Mouse (Mus musculus) kidney, adult 2 months (tissue): ENCODE data around the gene Ccl27a. TPM values are rescaled to one million over a fixed set of nuclear protein-coding genes. Genes with fewer than 3 reads are reported as not detected.

Experiments
- DNase-seq: peaks from one replicate; pipeline ENCODE4 v3.0.0; 2021
- H3K27ac ChIP-seq: fragments of 200-500 bp; 2 replicates; pipeline ENCODE4 v1.5.1; 2012; ENCODE audit warnings: low read depth, low read length, control low read depth, inconsistent platforms; ENCODE audit not compliant: insufficient read depth
- H3K27me3 ChIP-seq: fragments of 200-500 bp; replicated peaks from 2 replicates; pipeline ENCODE4 v1.6.1; 2012; ENCODE audit warnings: mild to moderate bottlenecking, moderate library complexity, low read length, inconsistent platforms; ENCODE audit not compliant: control insufficient read depth, insufficient read depth
- H3K36me3 ChIP-seq: fragments of 200-500 bp; 2 replicates; pipeline ENCODE4 v1.6.1; 2012; ENCODE audit warnings: mild to moderate bottlenecking, moderate library complexity, low read length, inconsistent platforms; ENCODE audit not compliant: control insufficient read depth, insufficient read depth
- H3K4me1 ChIP-seq: fragments of 200-500 bp; 2 replicates; pipeline ENCODE4 v1.6.1; 2011; ENCODE audit warnings: low read length; ENCODE audit not compliant: control insufficient read depth, insufficient read depth
- H3K4me3 ChIP-seq: fragments of 200-500 bp; 2 replicates; pipeline ENCODE4 v1.5.1; 2011; ENCODE audit warnings: mild to moderate bottlenecking, low read depth, low read length, control low read depth; ENCODE audit not compliant: insufficient read depth
- CTCF ChIP-seq: fragments of 200-500 bp; conservative IDR thresholded peaks from 2 replicates; pipeline ENCODE4 v1.5.1; 2011; ENCODE audit warnings: low read depth, mild to moderate bottlenecking, control low read depth, low read length, moderate library complexity, mixed read lengths; ENCODE audit not compliant: insufficient read depth, insufficient read length
- POLR2A ChIP-seq: fragments of 200-500 bp; IDR thresholded peaks from one replicate; pipeline ENCODE4 v1.6.1; 2011; ENCODE audit warnings: low read depth, low read length, control low read depth
- WGBS: fragments of 180-500 bp; shearing (Covaris S2); methylation state at CpG from one replicate; pipeline ENCODE4 v1.1.7; 2018; 5-methylcytosine and 5-hydroxymethylcytosine counted together
- polyA plus RNA-seq: library from polyadenylated mRNA; depleted of rRNA; stranded (reverse); fragments of >200 nt; gene quantifications from 2 replicates; pipeline ENCODE4 v1.2.3, GENCODE M21; 2012

Ccl27a gene
- polyA plus RNA-seq, 1 experiment: 49.2 TPM

DNA sequence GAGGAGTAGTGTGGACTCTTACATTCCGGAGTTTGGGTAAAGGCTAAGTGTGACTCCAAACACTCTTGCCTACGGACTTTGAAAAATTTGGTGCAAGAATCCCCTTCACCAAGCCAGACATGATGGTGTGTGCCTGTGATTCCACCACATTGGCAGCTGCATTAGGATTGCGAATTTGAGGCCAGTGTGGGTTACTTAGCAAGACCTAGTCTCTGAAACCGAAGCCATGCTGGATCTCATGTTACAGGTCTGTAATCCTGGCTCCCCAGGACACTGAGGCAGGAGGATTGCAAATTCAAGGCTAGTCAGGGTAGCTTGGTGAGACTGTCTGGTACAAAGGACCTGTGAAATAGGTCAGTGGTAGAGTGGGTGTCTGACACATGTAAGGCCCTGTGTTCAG is 15.3 kb downstream of the Ccl27a start:
- Histone ChIP-seq H3K36me3 (no peaks in the 10 kb centered on the region; the same call in 1 of the 2 replicates), H3K27me3 (no peaks in the 10 kb centered on the region), H3K4me1 (peaks cover 28% of the 10 kb centered on the region; the same call in 1 of the 2 replicates), H3K27ac (peak overlapping the region; percentile 98), H3K4me3 (no peak overlapping the region)
- 81% methylated on average over 4 of the region's 4 CpGs for WGBS
- TF ChIP-seq CTCF (no peak), POLR2A (no peak)
- no peak for DNase-seq

DNA sequence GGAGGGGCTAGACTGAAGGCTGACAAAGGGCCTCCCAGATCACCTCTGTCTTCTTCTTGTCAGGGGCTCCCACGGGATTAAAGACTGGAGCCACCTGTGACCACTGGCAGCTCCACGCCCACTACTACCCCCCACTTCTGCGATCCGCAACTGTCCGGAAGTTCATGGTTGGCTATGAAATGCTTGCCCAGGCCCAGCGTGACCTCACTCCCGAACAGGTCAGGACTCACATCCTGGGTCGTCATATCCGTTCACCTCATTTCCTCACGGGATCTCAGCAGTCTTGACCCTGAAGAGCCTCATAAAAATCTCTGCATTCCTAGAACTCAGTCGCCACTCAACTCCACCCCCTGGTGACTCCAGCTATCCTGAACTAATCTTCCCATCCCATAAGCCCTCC is 16.0 kb downstream of the Ccl27a start:
- DNase-seq: peak; percentile 82
- TF ChIP-seq CTCF (no peak), POLR2A (no peak)
- peak overlapping the region; percentile 98 for H3K27ac ChIP-seq
- no peaks in the 10 kb centered on the region for H3K27me3 ChIP-seq
- peaks cover 28% of the 10 kb centered on the region; the same call in 1 of the 2 replicates for H3K4me1 ChIP-seq
- H3K4me3 ChIP-seq: no peak overlapping the region
- H3K36me3 ChIP-seq: no peaks in the 10 kb centered on the region; the same call in 1 of the 2 replicates
- WGBS: 26% methylated on average over 11 of the region's 11 CpGs

DNA sequence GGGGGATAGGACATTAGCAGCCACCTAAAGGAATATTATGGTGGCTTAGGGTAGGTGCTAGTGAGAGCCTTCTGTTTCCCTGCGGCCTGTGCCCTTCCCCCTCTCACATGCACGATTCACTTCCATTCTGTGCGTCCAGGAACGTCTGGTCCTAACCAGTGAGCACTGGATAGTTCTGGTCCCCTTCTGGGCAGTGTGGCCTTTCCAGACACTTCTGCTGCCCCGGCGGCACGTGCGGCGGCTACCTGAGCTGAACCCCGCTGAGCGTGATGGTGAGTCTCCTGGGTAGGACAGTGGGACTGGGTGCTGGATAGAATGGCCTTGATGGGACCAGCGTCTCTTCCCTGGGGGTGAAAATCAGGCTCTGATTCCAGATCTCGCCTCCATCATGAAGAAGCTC is 16.7 kb downstream of the Ccl27a start:
- TF ChIP-seq POLR2A: no peak
- no peak for TF ChIP-seq CTCF
- DNase-seq: peak; percentile 63
- 68% methylated on average over 13 of the region's 13 CpGs for WGBS
- H3K4me3 ChIP-seq: no peak overlapping the region
- no peaks in the 10 kb centered on the region; the same call in 1 of the 2 replicates for H3K36me3 ChIP-seq
- H3K27ac ChIP-seq: peak overlapping the region; percentile 98
- H3K27me3 ChIP-seq: no peaks in the 10 kb centered on the region
- peaks cover 28% of the 10 kb centered on the region; the same call in 1 of the 2 replicates for H3K4me1 ChIP-seq

DNA sequence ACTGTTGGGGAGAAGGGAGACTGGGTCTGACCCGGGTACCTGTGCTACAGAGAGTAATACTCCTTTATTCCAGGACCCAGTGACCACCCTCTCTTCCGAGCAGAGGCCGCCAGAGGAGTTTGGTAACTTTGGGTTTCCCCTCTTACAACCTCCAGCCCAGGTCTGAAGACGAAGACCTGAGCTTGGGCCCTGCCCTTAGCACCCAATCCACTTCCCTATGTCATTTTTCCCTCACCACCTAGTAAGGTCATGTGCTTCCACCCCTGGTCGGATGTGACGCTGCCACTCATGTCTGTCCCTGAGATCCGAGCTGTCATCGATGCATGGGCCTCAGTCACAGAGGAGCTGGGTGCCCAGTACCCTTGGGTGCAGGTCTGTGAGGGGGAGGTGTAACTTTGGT is 17.6 kb downstream of the Ccl27a start:
- H3K4me1 ChIP-seq: peaks cover 22% of the 10 kb centered on the region; the same call in 1 of the 2 replicates
- no peak for DNase-seq
- H3K27ac ChIP-seq: peak overlapping the region; percentile 32
- no peaks in the 10 kb centered on the region; the same call in 1 of the 2 replicates for H3K36me3 ChIP-seq
- TF ChIP-seq CTCF: no peak
- no peak for TF ChIP-seq POLR2A
- WGBS: 59% methylated on average over 8 of the region's 8 CpGs
- peak overlapping the region; percentile 78 for H3K4me3 ChIP-seq
- H3K27me3 ChIP-seq: no peaks in the 10 kb centered on the region

DNA sequence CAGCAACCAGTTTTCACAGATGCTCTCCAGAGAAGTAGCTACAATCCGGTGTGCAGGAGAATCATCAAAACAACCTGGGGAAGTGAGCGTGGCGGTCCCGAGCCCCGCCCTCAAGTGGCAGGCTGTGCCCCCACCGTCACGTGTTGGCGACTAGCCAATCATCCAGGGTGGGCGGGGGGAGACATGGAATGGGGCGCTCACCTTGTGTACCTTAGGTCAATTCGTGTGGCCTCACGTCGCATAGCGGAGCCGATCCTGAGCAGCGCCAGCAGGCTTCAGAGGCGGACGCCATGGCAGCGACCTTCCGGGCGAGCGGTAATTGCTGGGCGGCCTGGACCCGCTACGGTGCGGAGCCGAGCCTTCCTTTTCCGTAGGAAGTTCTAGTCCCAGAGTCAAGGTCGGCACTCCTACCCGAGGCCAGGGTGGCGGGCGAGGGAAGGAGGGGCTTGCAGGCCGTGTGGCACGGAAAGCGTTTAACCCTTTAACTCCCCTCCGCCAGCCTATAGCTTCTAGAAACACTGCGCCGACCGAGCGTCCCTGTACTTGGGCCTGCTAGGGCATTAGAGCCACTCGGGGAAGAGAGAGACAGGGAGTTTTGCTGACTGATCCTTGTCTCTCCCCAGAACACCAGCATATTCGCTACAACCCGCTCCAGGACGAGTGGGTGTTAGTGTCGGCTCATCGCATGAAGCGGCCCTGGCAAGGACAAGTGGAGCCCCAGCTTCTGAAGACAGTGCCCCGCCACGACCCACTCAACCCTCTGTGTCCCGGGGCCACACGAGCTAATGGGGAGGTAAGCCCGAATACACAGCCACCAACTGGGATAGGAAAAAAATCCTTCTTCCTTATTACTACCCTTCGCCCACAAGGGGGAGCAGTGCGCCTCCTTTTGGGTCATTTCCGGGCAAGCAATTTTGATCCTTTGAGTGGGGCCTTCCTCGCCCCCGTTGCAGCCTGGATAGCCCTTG is 18.4 kb downstream of the Ccl27a start, which contains the start of gene Sigmar1:
TSS of gene Sigmar1 (minus strand) at position 820 of the 968 bp plus-strand sequence.
- H3K27ac ChIP-seq: peak within 1 kb of the TSS; percentile 98
- under 1% methylated on average over 57 of the region's 57 CpGs for WGBS
- TF ChIP-seq CTCF (peak; percentile 86), POLR2A (peak; percentile 51)
- peaks cover 21% of the 10 kb centered on the region; the same call in 1 of the 2 replicates for H3K4me1 ChIP-seq
- peak within 1 kb of the TSS; percentile 78 for H3K4me3 ChIP-seq
- no peaks in the 10 kb centered on the region for H3K27me3 ChIP-seq
- DNase-seq: peak; percentile 94
- no peaks in the 10 kb centered on the region; the same call in 1 of the 2 replicates for H3K36me3 ChIP-seq

DNA sequence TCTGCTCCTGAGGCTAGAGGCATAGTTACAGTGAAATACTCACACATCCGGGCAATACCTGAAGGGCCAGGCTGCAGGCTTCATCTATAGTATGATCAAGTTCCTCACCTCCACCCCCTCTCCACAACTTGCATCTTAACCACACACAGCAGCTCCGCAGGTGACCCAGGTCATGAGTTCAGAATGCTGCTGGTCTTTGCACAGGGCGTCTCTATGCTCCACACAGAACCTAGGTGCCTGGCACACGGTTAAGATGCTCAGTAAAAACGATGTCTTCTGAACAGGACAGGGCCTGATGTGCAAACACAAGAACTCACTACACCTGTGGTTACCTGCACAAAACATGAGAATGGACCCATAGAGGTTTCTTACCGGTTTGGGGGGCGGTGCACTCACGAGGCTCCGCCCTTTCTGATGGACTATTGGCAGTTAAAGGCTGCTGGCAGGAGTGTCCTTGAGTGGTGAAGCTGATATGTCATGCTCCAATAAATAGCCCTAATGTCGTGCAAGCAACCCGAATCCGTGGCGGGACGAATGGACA is 19.2 kb downstream of the Ccl27a start, which contains the start of gene Galt:
TSS of gene Galt (plus strand) at position 432 of the 541 bp plus-strand sequence.
- H3K27ac ChIP-seq: peak within 1 kb of the TSS; percentile 96
- TF ChIP-seq CTCF (no peak), POLR2A (no peak)
- H3K36me3 ChIP-seq: no peaks in the 10 kb centered on the region; the same call in 1 of the 2 replicates
- H3K4me1 ChIP-seq: peaks cover 19% of the 10 kb centered on the region; the same call in 1 of the 2 replicates
- peak; percentile 91 for DNase-seq
- H3K27me3 ChIP-seq: no peaks in the 10 kb centered on the region
- 9% methylated on average over 14 of the region's 14 CpGs for whole genome bisulfite sequencing
- peak within 1 kb of the TSS; percentile 78 for H3K4me3 ChIP-seq
